In the genomic region with DNA sequence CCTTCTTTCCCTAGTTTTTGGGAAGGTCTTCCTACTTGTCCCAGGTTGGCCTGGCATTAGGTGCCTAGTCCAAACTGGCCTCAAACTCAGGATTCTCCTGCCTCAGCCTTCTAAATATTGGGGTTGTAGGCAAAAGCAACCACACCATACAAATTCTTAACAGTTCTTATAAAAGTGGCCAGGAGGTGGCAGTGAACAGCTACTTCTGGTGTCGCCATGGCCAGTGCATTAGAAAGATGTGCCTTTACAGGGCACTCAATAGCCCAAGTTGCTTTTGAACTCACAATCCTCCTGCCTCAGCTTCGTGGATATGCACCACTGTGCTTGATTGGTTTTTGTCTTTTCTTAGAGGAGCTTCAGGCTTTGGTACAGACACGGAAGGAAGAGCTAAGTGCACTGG, we compare ENCODE assay signal across 10 mouse cellular contexts. TPM values are rescaled to one million over a fixed set of nuclear protein-coding genes. Genes with fewer than 3 reads are reported as not detected.
DNase-seq lines count a peak whose midpoint lies in the region; ATAC-seq and TF ChIP-seq lines count a peak whose summit lies in the region.
"Had no signal": no experiment of that assay in that cellular context is flagged by ENCODE, and none has a peak within 500 bp of the region (broad histone marks: within the 10 kb centered on the region; RNA-seq: fewer than 3 reads in every experiment).

No protein-coding gene starts in this region.

- 34% methylated on average over 3 of the region's 3 CpGs for WGBS in kidney, embryonic 15.5 days

- H3K27me3 ChIP-seq in kidney, embryonic 15.5 days: 0 out of 2 replicates have a peak, but pooled peaks cover 3% of the 10 kb centered on the region
- H3K27me3 ChIP-seq in C2C12 (ENCODE audit: control insufficient read depth, insufficient read depth, insufficient read length): no peaks in the 10 kb centered on the region
- H3K27me3 ChIP-seq: embryonic facial prominence, embryonic 12.5 days had no signal

- no peaks in the 10 kb centered on the region for H3K79me3 ChIP-seq in C2C12 (ENCODE audit: low read depth)

- no peak overlapping the region for H3K4me2 ChIP-seq in kidney, embryonic 15.5 days
- H3K4me2 ChIP-seq: embryonic facial prominence, embryonic 12.5 days had no signal

- no peak for ATAC-seq in kidney, embryonic 15.5 days (replicated peaks; ENCODE audit: low FRiP score)

- no peak overlapping the region for H3K4me3 ChIP-seq in kidney, embryonic 15.5 days (replicated peaks)
- no peak overlapping the region for H3K4me3 ChIP-seq in C2C12 (ENCODE audit: insufficient read depth, poor library complexity, severe bottlenecking)
- H3K4me3 ChIP-seq: embryonic facial prominence, embryonic 12.5 days; megakaryocyte, embryonic 14.5 days had no signal

- TF ChIP-seq CTCF in C2C12 (IDR thresholded peaks at IDR 0.05; ENCODE audit: control insufficient read depth, insufficient read depth, insufficient read length): peak; percentile 18

- peaks cover 7% of the 10 kb centered on the region for H3K4me1 ChIP-seq in kidney, embryonic 15.5 days
- H3K4me1 ChIP-seq: embryonic facial prominence, embryonic 12.5 days had no signal

- no peak overlapping the region for H3K9ac ChIP-seq in kidney, embryonic 15.5 days
- H3K9ac ChIP-seq: embryonic facial prominence, embryonic 12.5 days had no signal

- H3K36me3 ChIP-seq in kidney, embryonic 15.5 days: no peaks in the 10 kb centered on the region
- no peaks in the 10 kb centered on the region for H3K36me3 ChIP-seq in C2C12 (ENCODE audit: control insufficient read depth, insufficient read depth)
- H3K36me3 ChIP-seq: embryonic facial prominence, embryonic 12.5 days had no signal

- DNase-seq in kidney, adult 9 months: peak; percentile 68
- DNase-seq in 3T3-L1 (ENCODE audit: low read depth, low spot score): peak; percentile 75
- peak; percentile 11 for DNase-seq in embryo, embryonic 9.5 days (ENCODE audit: extremely low spot score)
- DNase-seq in c-Kit-positive CD71-positive TER-119-positive erythroid progenitor cells, embryonic 14.5 days (ENCODE audit: low spot score): no peak
- no peak for DNase-seq in urinary bladder, postnatal 25 days (ENCODE audit: low spot score)
- DNase-seq in cerebellum, adult 11-12 months: no peak

- H3K27ac ChIP-seq in kidney, embryonic 15.5 days: no peak overlapping the region
- H3K27ac ChIP-seq: embryonic facial prominence, embryonic 12.5 days had no signal

- no peaks in the 10 kb centered on the region for H3K9me3 ChIP-seq in kidney, embryonic 15.5 days (replicated peaks)
- H3K9me3 ChIP-seq: embryonic facial prominence, embryonic 12.5 days; megakaryocyte, embryonic 14.5 days had no signal

- no peak overlapping the region for H3ac ChIP-seq in C2C12 (ENCODE audit: control insufficient read depth, insufficient read length, low read depth)

- H3K79me2 ChIP-seq in C2C12 (ENCODE audit: control insufficient read depth, insufficient read depth): no peaks in the 10 kb centered on the region

TF ChIP-seq in C2C12, 6 proteins besides CTCF, POLR2A, EP300 and RAD21:
- TF ChIP-seq MAX (IDR thresholded peaks at IDR 0.05) (no peak), USF1 (IDR thresholded peaks at IDR 0.05; ENCODE audit: low read depth) (no peak), FOSL1 (IDR thresholded peaks at IDR 0.05; ENCODE audit: insufficient read depth, low read length, poor library complexity, severe bottlenecking) (no peak), MYOG (IDR thresholded peaks at IDR 0.05; ENCODE audit: control insufficient read depth, extremely low read depth, insufficient read length) (no peak), CEBPB (IDR thresholded peaks at IDR 0.05; ENCODE audit: low read depth) (no peak), MYOD1 (IDR thresholded peaks at IDR 0.05; ENCODE audit: control insufficient read depth, insufficient read length, low read depth) (no peak)

RNA-seq across cellular contexts. Expression of gene Hip1, which starts 6.0 kb away (rescaled TPM):
- polyA plus RNA-seq in kidney, embryonic 15.5 days (2015; fragmentation: Nextera tagmentation; extraction: Ambion mirVana): 43.2 and 45.2 TPM in 2 replicates
- polyA plus RNA-seq in C2C12 (2012; fragmentation: generic; extraction: Trizol): 38.2 TPM

RNA-seq across cellular contexts. Expression of gene Ccl26, which starts 12.5 kb away (rescaled TPM):
- polyA plus RNA-seq in kidney, embryonic 15.5 days (2015; fragmentation: Nextera tagmentation; extraction: Ambion mirVana): not detected in 2 replicates
- not detected for polyA plus RNA-seq in C2C12 (2012; fragmentation: generic; extraction: Trizol)
- polyA plus RNA-seq: embryonic facial prominence, embryonic 12.5 days had no signal

RNA-seq across cellular contexts. Expression of gene Ccl24, which starts 21.9 kb away (rescaled TPM):
- 1.9 and 2.4 TPM in 2 replicates for polyA plus RNA-seq in kidney, embryonic 15.5 days (2015; fragmentation: Nextera tagmentation; extraction: Ambion mirVana)
- not detected for polyA plus RNA-seq in C2C12 (2012; fragmentation: generic; extraction: Trizol)

Comparison
In these comparisons a context has a peak if more than half of its experiments do, and no peak if none do; other contexts are left out.
1. DNase-seq: peak in kidney, adult 9 months (single experiment), 3T3-L1 (single experiment) and embryo, embryonic 9.5 days (single experiment); none in c-Kit-positive CD71-positive TER-119-positive erythroid progenitor cells, embryonic 14.5 days (single experiment), urinary bladder, postnatal 25 days (single experiment) and cerebellum, adult 11-12 months (single experiment).